Mouse (Mus musculus) NIH3T3 (cell line): ENCODE results near the gene Mapk8.

Experiments
- DNase-seq: peaks from one replicate; pipeline ENCODE4 v3.0.0-alpha.2; 2012; ENCODE audit warnings: low read depth

Gene Mapk8

GRCm38 (mm10) chr14:33398065-33398860 is 48.7 kb downstream of the Mapk8 start:
- DNase-seq: no peak

GRCm38 (mm10) chr14:33380830-33381457 is 66.0 kb downstream of the Mapk8 start:
- no peak for DNase-seq

- no peak for DNase-seq
Measured at GRCm38 (mm10) chr14:33378723-33379122, 68.2 kb downstream of the Mapk8 start.

GRCm38 (mm10) chr14:33377211-33377610 is 69.7 kb downstream of the Mapk8 start:
- no peak for DNase-seq

GRCm38 (mm10) chr14:33374089-33374488 is 72.9 kb downstream of the Mapk8 start:
- DNase-seq: peak; percentile 33

- no peak for DNase-seq
Measured at GRCm38 (mm10) chr14:33373271-33373670, 73.7 kb downstream of the Mapk8 start.

GRCm38 (mm10) chr14:33371248-33371647 is 75.7 kb downstream of the Mapk8 start:
- peak; percentile 83 for DNase-seq

- DNase-seq: no peak
Measured at GRCm38 (mm10) chr14:33370056-33370455, 76.9 kb downstream of the Mapk8 start.

- no peak for DNase-seq
Measured at GRCm38 (mm10) chr14:33369375-33369774, 77.6 kb downstream of the Mapk8 start.

- no peak for DNase-seq
Measured at GRCm38 (mm10) chr14:33366891-33367777, 79.8 kb downstream of the Mapk8 start.

GRCm38 (mm10) chr14:33364061-33364460 is 82.9 kb downstream of the Mapk8 start:
- DNase-seq: no peak

- no peak for DNase-seq
Measured at GRCm38 (mm10) chr14:33363611-33364010, 83.3 kb downstream of the Mapk8 start.

GRCm38 (mm10) chr14:33362807-33363206 is 84.2 kb downstream of the Mapk8 start:
- DNase-seq: no peak

GRCm38 (mm10) chr14:33362122-33362521 is 84.8 kb downstream of the Mapk8 start:
- DNase-seq: no peak

- peak; percentile 40 for DNase-seq
Measured at GRCm38 (mm10) chr14:33361546-33361945, 85.4 kb downstream of the Mapk8 start.

GRCm38 (mm10) chr14:33358891-33359290 is 88.1 kb downstream of the Mapk8 start:
- no peak for DNase-seq

GRCm38 (mm10) chr14:33357600-33358368 is 89.2 kb downstream of the Mapk8 start:
- no peak for DNase-seq

- no peak for DNase-seq
Measured at GRCm38 (mm10) chr14:33355276-33355675, 91.7 kb downstream of the Mapk8 start.

GRCm38 (mm10) chr14:33352890-33353289 is 94.1 kb downstream of the Mapk8 start:
- DNase-seq: no peak

GRCm38 (mm10) chr14:33351984-33352722 is 94.8 kb downstream of the Mapk8 start:
- peak; percentile 63 for DNase-seq

- DNase-seq: no peak
Measured at GRCm38 (mm10) chr14:33351019-33351418, 95.9 kb downstream of the Mapk8 start.
